Mouse (Mus musculus) B cell, adult 2 months (primary cell): ENCODE data around the gene Dnm1.

Source experiments
- DNase-seq, 2 experiments: peaks; one replicate each; pipeline ENCODE4 v3.0.0; 2022

Gene Dnm1

DNA sequence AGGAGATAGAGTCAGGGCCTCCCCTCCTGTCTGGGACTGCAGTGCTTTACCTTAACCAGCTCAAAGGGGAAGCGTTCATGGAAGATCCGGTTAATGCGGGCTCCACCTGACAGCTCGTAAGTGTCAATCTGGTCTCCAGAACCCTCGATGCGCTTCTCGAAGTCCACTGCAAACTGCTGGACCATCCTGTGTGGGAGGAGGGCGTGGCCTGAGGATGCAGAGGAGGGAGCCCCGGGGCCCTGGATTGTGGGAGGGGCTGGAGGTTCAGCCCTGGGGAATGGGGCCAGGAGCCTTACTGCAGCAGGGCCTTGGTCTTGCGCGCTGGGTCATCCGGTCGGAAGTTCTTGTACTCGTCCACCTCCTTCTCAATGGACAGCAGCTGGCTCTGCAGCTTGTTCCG is 17.2 kb downstream of the Dnm1 start:
- no peak for DNase-seq

GRCm38 (mm10) chr2:32332159-32332558 is 21.0 kb downstream of the Dnm1 start:
- no peak for DNase-seq

DNA sequence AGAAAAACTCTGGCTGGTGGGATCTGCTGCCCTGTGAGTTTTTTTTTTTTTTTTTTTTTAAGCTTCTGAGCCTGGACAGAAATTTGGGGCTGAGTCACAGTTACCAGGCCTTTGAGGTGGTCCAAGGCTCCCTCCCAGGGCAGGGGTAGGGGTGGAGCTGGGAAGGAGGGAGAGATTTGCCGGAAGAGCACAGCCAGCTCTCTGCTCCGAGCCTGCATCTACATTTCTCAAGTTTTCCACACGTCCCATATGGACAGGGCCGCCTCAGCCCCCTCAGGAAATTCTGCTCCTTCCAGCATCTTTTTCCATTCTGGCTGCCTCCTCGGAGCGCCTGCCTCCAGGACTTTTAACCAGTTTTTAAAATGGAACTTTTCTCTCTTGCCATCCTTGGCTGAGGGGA is 23.6 kb downstream of the Dnm1 start:
- no peak for DNase-seq

- no peak for DNase-seq
Measured at GRCm38 (mm10) chr2:32328911-32329460, 24.2 kb downstream of the Dnm1 start.

DNA sequence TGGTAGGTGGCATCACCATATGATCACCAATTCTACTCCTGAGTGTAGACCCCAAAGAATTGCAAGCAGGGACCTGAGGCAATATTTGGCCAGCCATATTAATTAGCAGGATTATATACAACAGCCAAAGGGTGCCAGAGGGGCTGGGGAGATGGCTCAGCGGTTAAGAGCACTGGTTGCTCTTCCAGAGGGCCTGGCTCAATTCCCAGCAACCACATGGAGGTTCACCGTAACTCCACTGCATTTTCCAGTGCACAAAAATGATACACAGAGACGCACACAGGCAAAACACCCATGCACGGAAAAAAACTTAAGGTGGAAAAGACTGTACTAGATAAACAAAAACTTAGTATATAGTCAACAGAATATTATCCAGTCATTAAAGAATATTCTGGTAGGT is 25.9 kb downstream of the Dnm1 start:
- no peak for DNase-seq

- DNase-seq: no peak
Measured at GRCm38 (mm10) chr2:32325342-32325741, 27.8 kb downstream of the Dnm1 start.

DNA sequence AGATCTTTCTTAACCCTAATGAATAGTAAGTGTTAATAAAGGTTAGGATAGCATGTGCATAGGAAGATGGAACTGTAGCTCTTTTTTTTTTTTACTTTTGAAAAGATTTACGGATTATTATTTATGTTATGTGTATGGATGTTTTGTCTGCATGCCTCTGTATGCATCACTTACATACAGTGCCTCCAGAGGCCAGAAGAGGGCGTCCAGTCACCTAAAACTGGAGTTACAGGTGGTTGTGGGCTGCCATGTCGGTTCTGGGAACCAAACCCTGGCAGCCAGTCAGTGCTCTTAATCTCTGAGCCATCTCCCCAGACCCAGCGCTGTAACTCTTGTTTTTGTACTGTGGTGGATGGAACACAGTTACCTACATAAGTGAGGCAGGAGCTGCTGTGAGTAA is 28.8 kb downstream of the Dnm1 start:
- no peak for DNase-seq

DNA sequence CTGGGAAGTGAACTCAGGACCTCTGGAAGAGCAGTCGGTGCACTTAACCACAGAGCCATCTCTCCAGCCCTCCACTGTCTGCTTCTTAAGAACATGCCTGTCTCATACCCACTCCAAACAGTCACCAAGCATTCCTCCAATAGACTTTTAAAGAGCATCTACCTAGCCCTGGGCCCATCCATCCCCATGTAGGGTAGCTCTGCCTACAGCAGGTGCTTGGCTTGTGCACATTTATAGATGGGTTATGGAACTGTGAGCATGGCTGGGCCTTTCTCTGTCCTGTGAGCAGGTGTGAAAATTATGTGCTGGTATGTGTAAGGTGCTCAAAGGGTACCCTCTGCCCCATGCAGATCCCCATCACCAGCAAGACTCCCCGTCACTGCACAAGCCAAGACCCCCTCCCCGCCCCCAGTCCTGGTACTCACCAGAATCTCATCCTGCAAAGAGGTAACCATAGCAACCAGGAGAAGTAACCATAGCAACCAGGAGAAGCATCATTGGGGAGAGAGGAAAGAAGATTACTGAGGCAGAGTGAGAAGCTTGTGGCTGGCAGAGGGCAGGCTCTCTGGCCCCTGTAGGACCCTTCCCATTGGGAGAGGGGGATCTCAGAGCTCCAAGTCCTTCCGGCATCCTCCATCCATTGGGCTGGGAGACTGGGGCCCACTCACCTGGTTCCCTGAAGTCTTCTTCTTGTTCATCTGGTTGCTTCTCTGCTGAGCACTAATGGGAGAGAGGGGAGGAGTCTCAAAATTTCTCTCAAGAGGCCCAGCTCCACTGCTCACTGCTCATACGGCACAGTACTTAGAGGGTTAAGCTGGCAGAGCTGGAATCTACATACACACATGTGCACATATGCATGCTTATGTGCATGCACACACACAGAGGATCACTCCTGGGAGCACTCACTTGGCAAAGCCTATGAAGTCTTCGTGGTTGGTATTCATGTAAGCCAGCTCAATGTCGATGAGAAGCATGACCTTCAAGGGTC is 30.1 kb downstream of the Dnm1 start:
- DNase-seq: no peak

GRCm38 (mm10) chr2:32321591-32322298 is 31.4 kb downstream of the Dnm1 start:
- no peak for DNase-seq

DNA sequence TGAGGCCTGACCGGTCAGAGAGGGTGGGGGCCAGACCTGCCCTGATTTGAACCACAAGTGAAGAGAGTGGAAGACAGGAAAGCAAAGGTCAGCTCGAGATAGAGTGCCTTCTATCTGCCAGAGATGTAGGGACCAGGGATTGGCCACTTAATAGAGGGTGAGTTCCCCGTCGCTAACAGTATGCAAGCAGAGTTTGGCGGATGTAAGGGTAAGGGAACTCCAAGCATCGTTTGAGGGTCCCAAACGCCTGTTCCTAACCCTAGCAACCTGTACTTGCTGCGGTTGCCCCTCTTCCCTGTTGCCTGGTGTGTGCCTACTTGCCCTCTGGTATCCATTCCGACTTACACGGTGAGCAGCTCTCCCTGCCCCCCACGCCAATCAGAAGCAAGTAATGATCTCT is 32.4 kb downstream of the Dnm1 start:
- no peak for DNase-seq

DNA sequence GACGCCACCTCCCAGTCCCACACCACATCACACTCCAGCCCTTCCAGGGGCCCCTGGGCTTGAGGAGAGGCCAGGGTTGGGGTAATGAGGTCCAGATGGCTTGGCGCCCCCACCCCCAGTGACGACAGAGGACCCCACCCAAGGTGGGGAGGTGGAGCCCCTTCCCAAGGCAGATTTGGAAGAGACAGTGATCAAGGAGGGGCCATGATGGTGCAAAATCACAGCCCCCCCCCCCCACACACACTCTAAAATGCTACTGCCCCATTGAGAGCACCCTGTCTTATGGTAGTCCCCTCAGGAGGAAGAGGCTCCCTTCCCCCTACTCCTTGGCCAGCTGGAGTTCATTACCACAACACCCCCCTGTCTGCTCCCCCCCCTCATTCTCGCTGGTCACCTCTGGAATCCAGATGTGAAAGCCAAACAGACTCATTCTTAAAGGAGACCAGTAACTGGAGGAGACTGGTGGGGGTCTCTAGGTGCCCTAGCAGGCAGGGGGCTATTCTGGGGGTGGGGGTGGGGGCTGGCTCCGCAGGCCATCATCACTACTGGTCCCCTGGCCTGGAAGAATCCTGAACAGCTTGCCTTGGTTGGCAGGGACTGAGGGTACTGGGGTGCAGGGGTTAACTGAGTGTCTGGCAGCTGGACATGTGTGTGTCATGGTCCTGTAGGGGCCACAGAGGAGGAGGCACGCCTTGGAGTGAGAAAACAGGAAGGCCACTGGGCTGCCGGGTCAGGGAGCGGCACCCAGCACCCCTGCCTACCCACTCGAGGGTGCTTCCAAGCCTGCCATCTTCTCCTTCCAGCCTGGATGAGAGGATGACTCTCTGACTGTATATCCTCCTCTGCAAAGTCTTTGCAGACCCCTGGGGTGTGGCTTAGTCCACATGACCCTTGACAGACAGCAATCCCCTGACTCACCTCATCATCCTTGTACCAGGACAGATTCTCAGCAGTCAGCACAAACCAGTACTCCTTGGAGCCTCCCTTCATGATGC is 33.3 kb downstream of the Dnm1 start:
- DNase-seq: no peak

- no peak for DNase-seq
Measured at GRCm38 (mm10) chr2:32318709-32319585, 34.2 kb downstream of the Dnm1 start.

DNA sequence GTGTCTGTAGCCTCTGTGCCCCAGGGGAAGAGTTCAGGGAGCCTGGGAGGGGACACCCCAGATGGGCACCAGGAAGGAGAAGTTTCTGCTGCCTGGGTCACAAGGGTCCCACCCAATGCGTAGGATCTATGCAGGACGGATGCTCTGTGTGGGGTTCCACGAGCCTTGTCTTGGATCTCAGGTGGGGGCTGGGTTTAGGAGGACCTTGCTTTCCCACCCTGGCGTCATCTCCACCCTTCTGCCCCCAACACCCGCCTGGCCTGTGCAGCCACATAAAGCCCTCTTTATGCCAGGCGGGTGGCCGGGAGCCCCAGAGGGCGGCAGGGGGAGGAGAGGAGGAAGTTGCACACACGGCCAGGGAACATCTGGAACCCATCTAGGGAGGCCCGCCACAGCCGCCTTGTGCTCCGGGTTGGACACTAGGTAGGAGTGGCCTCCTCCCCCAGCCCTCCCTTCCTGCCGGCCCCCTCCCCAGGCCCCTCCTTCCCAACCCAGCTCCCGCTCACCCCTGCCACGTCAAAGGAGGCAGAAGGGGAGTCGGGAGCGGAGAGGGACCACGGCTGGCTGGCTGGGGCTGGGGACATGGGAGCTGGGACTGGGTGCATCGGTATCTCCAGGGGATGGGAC is 35.2 kb downstream of the Dnm1 start:
- no peak for DNase-seq

DNA sequence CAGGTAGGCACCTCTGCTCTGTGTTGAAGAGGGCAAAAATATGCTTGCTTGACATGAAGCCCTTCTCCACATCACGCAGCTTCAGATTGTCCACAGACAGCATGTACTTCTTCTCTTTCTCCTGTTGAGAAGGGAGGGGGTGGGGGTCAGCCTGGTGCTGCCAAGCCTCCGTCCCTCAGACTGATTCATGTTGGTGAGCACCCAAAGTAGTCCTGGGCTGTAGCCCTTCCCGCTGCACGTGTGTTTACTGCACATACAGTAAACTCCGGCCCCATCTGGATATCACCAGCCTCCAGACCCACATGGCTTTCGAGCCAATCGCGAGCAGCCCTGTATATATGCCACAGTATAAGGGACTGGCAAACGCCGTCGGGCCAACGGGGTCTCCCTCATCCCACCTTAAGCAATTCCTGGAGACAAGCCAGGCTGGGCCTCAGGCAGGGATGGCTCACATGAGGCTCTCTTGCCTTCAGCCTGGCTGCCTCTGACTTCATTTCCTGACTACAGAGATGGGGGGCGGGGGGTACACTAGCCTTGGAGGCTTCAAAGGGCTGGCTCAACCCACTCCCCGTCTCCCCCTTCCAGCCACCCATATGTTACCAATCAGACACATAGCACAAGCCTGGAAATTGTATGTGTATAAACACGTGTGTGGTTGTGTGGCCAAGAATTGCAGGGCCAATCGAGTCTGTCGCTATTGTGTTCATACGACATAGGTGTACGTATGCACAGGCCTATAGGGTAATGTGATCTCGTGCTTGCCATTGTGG is 36.1 kb downstream of the Dnm1 start:
- no peak for DNase-seq

DNA sequence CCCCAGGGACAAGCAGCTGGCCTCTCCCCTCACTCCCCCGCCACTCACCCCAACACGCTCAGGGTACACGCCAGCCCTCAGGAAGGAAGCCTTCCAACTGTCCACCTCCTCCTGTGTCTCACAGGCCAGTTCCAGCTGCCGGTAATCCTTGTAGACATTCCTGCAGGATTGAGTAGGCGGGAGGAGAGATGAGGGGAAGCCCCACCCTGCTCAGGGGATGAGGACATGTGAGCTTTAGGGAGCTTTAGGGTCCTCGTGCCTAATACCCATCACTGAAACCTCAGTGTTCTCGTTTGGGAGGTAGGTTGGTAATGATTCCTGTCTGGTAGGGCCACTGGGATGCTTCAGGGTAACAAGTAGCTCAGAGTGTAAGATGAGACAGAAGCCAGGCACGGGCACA is 37.4 kb downstream of the Dnm1 start:
- DNase-seq: no peak

DNA sequence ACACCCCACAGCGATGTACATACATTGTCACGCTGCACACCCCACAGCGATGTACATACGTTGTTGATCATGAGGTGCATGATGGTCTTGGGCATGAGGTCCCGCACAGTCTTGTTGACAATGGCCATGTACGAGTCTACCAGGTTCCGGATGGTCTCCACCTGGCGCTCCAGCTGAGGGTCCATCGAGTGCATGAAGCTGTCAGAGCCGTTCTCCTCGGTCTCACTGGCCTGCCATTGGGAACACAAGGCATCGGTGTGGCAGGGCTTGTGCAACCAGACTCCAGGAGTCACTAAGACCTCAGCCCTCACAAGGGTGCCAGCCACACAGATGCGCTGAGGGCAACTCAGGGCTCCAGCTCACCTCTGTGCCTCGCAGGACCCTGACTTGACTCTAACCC is 38.3 kb downstream of the Dnm1 start:
- no peak for DNase-seq

DNA sequence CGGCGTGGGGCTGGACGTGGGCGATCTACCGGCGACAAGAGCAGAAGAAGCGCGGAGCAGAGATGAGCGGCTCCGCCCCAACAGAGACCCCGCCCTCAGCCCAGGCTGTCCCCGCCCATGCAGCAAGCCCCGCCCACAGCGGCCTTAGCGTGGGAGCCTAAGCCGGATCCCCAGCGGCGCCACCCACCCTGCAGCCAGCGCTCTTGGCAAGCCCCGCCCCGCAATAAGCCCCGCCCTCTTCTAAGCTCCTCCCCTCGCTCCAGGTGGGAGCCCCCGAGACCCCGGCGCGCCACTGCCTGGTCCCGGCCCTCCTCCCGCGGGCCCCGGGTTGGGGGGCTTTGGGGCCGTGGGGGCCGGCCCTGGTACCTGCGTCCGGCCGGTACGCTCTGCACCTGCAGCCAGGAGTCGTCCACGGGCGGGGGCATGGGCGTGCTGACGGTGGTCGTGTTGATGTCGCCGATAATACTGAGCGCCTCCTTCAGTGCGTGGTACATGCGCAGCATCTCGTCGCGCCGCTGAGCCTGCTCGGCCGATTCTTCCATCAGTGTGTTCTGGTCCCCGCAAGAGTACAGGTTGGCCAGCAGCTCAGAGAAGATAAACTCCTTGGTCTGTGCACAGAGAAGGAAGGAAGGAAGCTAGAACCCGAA is 40.7 kb downstream of the Dnm1 start:
- DNase-seq: peak; percentile 91 to 92

DNA sequence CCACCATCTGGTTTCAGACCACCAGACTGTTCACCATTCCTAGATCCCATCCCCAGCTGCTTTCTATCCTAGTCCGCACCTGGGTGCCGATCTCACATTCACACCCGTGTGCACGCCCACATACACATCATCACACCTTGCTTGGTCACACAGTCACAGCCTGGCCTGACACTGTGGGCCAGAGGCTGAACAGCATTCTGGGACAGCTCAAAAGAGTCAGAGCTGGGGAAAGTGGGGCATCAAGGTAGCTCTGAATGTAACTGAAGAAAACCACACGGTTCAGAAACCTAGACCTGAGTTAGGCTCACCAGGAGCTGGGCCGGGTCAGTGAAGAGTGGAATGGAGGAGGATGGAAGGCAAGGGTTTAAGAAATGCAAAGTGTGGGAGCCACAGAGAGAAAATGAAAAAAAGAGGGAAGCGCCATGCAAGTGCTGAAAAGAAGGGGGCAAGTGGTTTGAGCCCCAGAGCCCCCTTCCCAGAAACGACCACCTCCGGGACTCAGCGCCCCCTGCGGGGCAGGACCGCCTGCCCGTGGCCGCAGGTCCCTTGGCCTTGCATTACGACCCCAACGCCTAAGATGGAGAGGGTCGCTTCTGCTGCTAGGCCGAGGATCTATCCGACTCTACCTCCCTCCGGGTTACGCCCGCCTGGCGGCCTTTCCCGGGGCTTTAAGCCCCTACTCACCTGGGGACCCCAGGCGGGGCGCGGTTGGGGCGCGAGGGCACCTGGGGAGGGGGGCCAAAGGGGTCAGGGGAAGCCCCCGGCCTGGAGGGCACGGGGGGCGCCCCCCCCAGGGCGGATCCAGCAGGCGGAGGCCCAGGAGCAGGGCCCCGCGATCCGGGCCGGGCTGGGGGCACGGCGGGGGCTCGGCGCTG is 41.5 kb downstream of the Dnm1 start:
- no peak for DNase-seq
